Mouse (Mus musculus): ENCODE results near the gene Ythdf2. TPM values are rescaled to one million over a fixed set of nuclear protein-coding genes. Genes with fewer than 3 reads are reported as not detected.
A peak's percentile ranks its signal among the peaks of the same experiment; 100 is the strongest.

Gene Ythdf2
- polyA plus RNA-seq (2016; fragmentation: Nextera tagmentation; extraction: Ambion mirVana), result 155 and 159 TPM in 2 replicates

- peak within 1 kb of the TSS; percentile 99 for H3K27ac ChIP-seq (replicated peaks)
- 1% methylated on average over 78 of the region's 78 CpGs for WGBS
- H3K4me1 ChIP-seq, result peaks cover 28% of the 10 kb centered on the region
- H3K27me3 ChIP-seq (replicated peaks; ENCODE audit: low read depth, poor library complexity, severe bottlenecking), result no peaks in the 10 kb centered on the region
- no peaks in the 10 kb centered on the region for H3K9me3 ChIP-seq
- peak; percentile 98 for DNase-seq (ENCODE audit: low spot score)
- peaks cover 38% of the 10 kb centered on the region for H3K36me3 ChIP-seq (replicated peaks)
- peak within 1 kb of the TSS; percentile 100 for H3K4me3 ChIP-seq
Observed at GRCm38 (mm10) chr4:132211953-132212734, at the start of gene Ythdf2. TSS of gene Ythdf2 (minus strand) at chr4:132212303.

DNA sequence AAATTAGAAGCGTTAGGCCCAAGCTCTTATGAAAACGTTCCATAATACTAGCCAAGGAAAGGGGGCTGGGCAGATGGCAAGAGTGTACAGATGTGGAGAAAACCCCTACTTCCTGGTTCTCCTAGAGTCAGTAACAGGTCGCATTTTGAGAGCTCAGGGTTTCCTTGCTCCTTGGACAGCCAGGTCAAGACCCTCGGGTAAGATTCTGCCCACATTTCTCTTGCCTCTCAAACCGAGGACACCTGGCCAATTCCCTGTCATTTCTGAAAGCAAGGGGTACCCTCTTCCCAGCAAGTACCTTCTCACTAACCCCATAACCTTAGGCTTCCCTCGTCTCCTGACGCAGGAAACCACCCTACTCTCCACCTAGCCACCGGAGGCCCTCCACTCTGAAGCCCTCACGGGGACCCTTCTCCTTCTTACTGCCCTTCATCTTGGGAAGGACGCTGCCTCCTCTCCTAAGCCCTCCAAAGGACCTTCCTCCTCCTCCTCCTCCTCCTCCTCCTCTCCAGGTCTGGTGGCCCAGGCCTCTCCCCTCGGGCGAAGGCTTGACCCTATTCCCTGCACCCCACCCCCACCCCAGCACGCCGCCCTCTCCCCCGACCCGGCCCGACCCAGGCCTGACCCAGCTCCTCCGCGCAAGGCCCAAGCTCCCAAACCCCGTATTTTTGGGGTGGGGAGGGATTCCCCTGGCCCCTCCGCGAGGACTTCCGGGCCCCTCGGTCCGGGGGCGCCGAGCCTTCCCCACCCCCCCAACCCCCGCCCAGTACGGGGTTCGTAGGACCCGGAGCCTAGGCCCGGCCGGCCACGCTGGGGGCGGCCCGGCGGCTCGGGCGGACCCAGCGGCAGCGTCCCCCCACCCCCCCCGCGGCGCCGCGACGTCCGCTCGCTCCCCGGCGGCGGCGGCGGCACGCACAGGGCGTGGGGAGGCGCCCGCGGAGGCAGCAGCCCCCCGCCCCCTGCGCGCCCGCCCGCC is 48.6 kb upstream of the Ythdf2 start:
- H3K27me3 ChIP-seq (replicated peaks; ENCODE audit: low read depth, poor library complexity, severe bottlenecking), result no peaks in the 10 kb centered on the region
- WGBS, result 5% methylated on average over 54 of the region's 64 CpGs
- peak; percentile 76 for DNase-seq (ENCODE audit: low spot score)
- H3K27ac ChIP-seq (replicated peaks), result peak overlapping the region; percentile 99
- peaks cover 19% of the 10 kb centered on the region; the same call in 1 of the 2 replicates for H3K36me3 ChIP-seq (replicated peaks)
- H3K4me1 ChIP-seq, result peaks cover 23% of the 10 kb centered on the region
- 0 out of 2 replicates have a peak, but pooled peaks cover 2% of the 10 kb centered on the region for H3K9me3 ChIP-seq
- H3K4me3 ChIP-seq, result peak overlapping the region; percentile 89

- H3K27me3 ChIP-seq (replicated peaks; ENCODE audit: low read depth, poor library complexity, severe bottlenecking), result no peaks in the 10 kb centered on the region
- DNase-seq (ENCODE audit: low spot score), result no peak
Observed at GRCm38 (mm10) chr4:132259248-132259647, 47.1 kb upstream of the Ythdf2 start.

GRCm38 (mm10) chr4:132256384-132256783 is 44.3 kb upstream of the Ythdf2 start:
- H3K27me3 ChIP-seq (replicated peaks; ENCODE audit: low read depth, poor library complexity, severe bottlenecking), result no peaks in the 10 kb centered on the region
- peaks cover 20% of the 10 kb centered on the region for H3K4me1 ChIP-seq
- H3K36me3 ChIP-seq (replicated peaks), result peaks cover 28% of the 10 kb centered on the region
- H3K27ac ChIP-seq (replicated peaks), result no peak overlapping the region
- no peaks in the 10 kb centered on the region for H3K9me3 ChIP-seq
- WGBS, result 93% methylated on average over 3 of the region's 3 CpGs
- no peak for DNase-seq (ENCODE audit: low spot score)
- no peak overlapping the region for H3K4me3 ChIP-seq

More at GRCm38 (mm10) chr4:132259248-132259647, 47.1 kb upstream of the Ythdf2 start:
- WGBS, result 95% methylated on average over 4 of the region's 4 CpGs
- Histone ChIP-seq H3K36me3 (replicated peaks) (peaks cover 19% of the 10 kb centered on the region; the same call in 1 of the 2 replicates), H3K4me3 (no peak overlapping the region), H3K9me3 (no peaks in the 10 kb centered on the region), H3K4me1 (peaks cover 23% of the 10 kb centered on the region), H3K27ac (replicated peaks) (no peak overlapping the region)

- Histone ChIP-seq H3K36me3 (replicated peaks) (peaks cover 42% of the 10 kb centered on the region), H3K4me1 (peaks cover 14% of the 10 kb centered on the region), H3K9me3 (no peaks in the 10 kb centered on the region), H3K27me3 (replicated peaks; ENCODE audit: low read depth, poor library complexity, severe bottlenecking) (no peaks in the 10 kb centered on the region), H3K27ac (replicated peaks) (no peak overlapping the region), H3K4me3 (no peak overlapping the region)
- 71% methylated on average over 3 of the region's 3 CpGs for WGBS
- DNase-seq (ENCODE audit: low spot score), result no peak
Observed at GRCm38 (mm10) chr4:132254986-132255385, 42.9 kb upstream of the Ythdf2 start.

DNA sequence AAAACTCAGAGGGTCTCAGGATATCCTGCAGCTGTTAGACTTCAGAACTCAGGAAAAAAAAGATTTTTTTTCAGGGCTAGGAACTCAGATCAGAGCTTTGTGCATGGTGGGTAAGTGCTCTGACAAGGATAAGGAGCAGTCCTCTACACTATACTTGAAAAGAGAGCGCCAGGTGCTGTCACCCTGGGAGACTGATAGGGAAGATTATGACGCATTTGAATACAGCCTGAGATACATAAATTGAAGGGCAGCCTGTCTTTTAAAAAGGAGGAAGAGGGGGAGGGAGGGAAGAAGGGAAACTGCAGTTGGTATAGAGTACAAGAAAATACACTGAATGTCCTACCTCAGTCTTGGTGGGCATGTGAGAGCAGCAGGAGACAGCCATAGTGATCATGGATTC is 41.5 kb upstream of the Ythdf2 start:
- no peak overlapping the region for H3K4me3 ChIP-seq
- H3K9me3 ChIP-seq, result no peaks in the 10 kb centered on the region
- H3K27me3 ChIP-seq (replicated peaks; ENCODE audit: low read depth, poor library complexity, severe bottlenecking), result no peaks in the 10 kb centered on the region
- no peak for DNase-seq (ENCODE audit: low spot score)
- no peak overlapping the region for H3K27ac ChIP-seq (replicated peaks)
- 88% methylated on average over 2 of the region's 2 CpGs for WGBS
- H3K4me1 ChIP-seq, result 0 out of 2 replicates have a peak, but pooled peaks cover 5% of the 10 kb centered on the region
- peaks cover 55% of the 10 kb centered on the region for H3K36me3 ChIP-seq (replicated peaks)

GRCm38 (mm10) chr4:132253128-132253527 is 41.0 kb upstream of the Ythdf2 start:
- no peak for DNase-seq (ENCODE audit: low spot score)
- Histone ChIP-seq H3K4me3 (no peak overlapping the region), H3K27ac (replicated peaks) (no peak overlapping the region), H3K9me3 (no peaks in the 10 kb centered on the region), H3K36me3 (replicated peaks) (peaks cover 55% of the 10 kb centered on the region), H3K27me3 (replicated peaks; ENCODE audit: low read depth, poor library complexity, severe bottlenecking) (no peaks in the 10 kb centered on the region), H3K4me1 (0 out of 2 replicates have a peak, but pooled peaks cover 5% of the 10 kb centered on the region)
- WGBS, result 90% methylated on average over 8 of the region's 8 CpGs

- DNase-seq (ENCODE audit: low spot score), result no peak
- 95% methylated on average over 9 of the region's 9 CpGs for WGBS
- Histone ChIP-seq H3K4me3 (no peak overlapping the region), H3K4me1 (0 out of 2 replicates have a peak, but pooled peaks cover 5% of the 10 kb centered on the region), H3K27me3 (replicated peaks; ENCODE audit: low read depth, poor library complexity, severe bottlenecking) (no peaks in the 10 kb centered on the region), H3K27ac (replicated peaks) (no peak overlapping the region), H3K9me3 (no peaks in the 10 kb centered on the region), H3K36me3 (replicated peaks) (peaks cover 64% of the 10 kb centered on the region)
Observed at GRCm38 (mm10) chr4:132251596-132251995, 39.5 kb upstream of the Ythdf2 start.

GRCm38 (mm10) chr4:132247451-132247997 is 35.4 kb upstream of the Ythdf2 start:
- no peak overlapping the region for H3K4me3 ChIP-seq

GRCm38 (mm10) chr4:132245643-132246042 is 33.5 kb upstream of the Ythdf2 start:
- H3K27ac ChIP-seq (replicated peaks), result no peak overlapping the region

More at GRCm38 (mm10) chr4:132247451-132247997, 35.4 kb upstream of the Ythdf2 start:
- 88% methylated on average over 5 of the region's 5 CpGs for WGBS
- peaks cover 96% of the 10 kb centered on the region for H3K36me3 ChIP-seq (replicated peaks)
- H3K27ac ChIP-seq (replicated peaks), result no peak overlapping the region
- no peak for DNase-seq (ENCODE audit: low spot score)
- no peaks in the 10 kb centered on the region for H3K9me3 ChIP-seq
- no peaks in the 10 kb centered on the region for H3K4me1 ChIP-seq
- no peaks in the 10 kb centered on the region for H3K27me3 ChIP-seq (replicated peaks; ENCODE audit: low read depth, poor library complexity, severe bottlenecking)

GRCm38 (mm10) chr4:132241208-132241607 is 29.1 kb upstream of the Ythdf2 start:
- no peak overlapping the region for H3K27ac ChIP-seq (replicated peaks)
- 93% methylated on average over 3 of the region's 3 CpGs for WGBS
- H3K27me3 ChIP-seq (replicated peaks; ENCODE audit: low read depth, poor library complexity, severe bottlenecking), result no peaks in the 10 kb centered on the region
- H3K4me3 ChIP-seq, result no peak overlapping the region
- DNase-seq (ENCODE audit: low spot score), result no peak
- peaks cover 99% of the 10 kb centered on the region for H3K36me3 ChIP-seq (replicated peaks)
- H3K4me1 ChIP-seq, result no peaks in the 10 kb centered on the region
- no peaks in the 10 kb centered on the region for H3K9me3 ChIP-seq

More at GRCm38 (mm10) chr4:132245643-132246042, 33.5 kb upstream of the Ythdf2 start:
- Histone ChIP-seq H3K36me3 (replicated peaks) (peaks cover 99% of the 10 kb centered on the region), H3K4me3 (no peak overlapping the region), H3K9me3 (no peaks in the 10 kb centered on the region), H3K4me1 (no peaks in the 10 kb centered on the region), H3K27me3 (replicated peaks; ENCODE audit: low read depth, poor library complexity, severe bottlenecking) (no peaks in the 10 kb centered on the region)
- DNase-seq (ENCODE audit: low spot score), result no peak
- 96% methylated on average over 3 of the region's 3 CpGs for WGBS

- DNase-seq (ENCODE audit: low spot score), result no peak
- H3K4me3 ChIP-seq, result no peak overlapping the region
- H3K27ac ChIP-seq (replicated peaks), result no peak overlapping the region
- peaks cover 99% of the 10 kb centered on the region for H3K36me3 ChIP-seq (replicated peaks)
- H3K9me3 ChIP-seq, result no peaks in the 10 kb centered on the region
- 83% methylated on average over 3 of the region's 3 CpGs for WGBS
- H3K27me3 ChIP-seq (replicated peaks; ENCODE audit: low read depth, poor library complexity, severe bottlenecking), result no peaks in the 10 kb centered on the region
- H3K4me1 ChIP-seq, result no peaks in the 10 kb centered on the region
Observed at GRCm38 (mm10) chr4:132240367-132240766, 28.3 kb upstream of the Ythdf2 start.
